Mouse (Mus musculus) activated CD4-positive, CD25-positive, alpha-beta regulatory T cell, adult 4 months (primary cell): Measurements from ENCODE around the gene Nrgn. TPM values are rescaled to one million over a fixed set of nuclear protein-coding genes. Genes with fewer than 3 reads are reported as not detected.

Experiments
- ATAC-seq: one replicate; pipeline ENCODE4 v1.8.0; 2017
- polyA plus RNA-seq, 2 experiments: library from polyadenylated mRNA; unstranded; fragments of 100-300 nt; shearing (Covaris generic); gene quantifications; one replicate each; pipeline ENCODE4 v1.2.1; 2017

Nrgn gene
- polyA plus RNA-seq, 2 experiments from 2014 or later = 0.33 TPM; not detected in 1

DNA sequence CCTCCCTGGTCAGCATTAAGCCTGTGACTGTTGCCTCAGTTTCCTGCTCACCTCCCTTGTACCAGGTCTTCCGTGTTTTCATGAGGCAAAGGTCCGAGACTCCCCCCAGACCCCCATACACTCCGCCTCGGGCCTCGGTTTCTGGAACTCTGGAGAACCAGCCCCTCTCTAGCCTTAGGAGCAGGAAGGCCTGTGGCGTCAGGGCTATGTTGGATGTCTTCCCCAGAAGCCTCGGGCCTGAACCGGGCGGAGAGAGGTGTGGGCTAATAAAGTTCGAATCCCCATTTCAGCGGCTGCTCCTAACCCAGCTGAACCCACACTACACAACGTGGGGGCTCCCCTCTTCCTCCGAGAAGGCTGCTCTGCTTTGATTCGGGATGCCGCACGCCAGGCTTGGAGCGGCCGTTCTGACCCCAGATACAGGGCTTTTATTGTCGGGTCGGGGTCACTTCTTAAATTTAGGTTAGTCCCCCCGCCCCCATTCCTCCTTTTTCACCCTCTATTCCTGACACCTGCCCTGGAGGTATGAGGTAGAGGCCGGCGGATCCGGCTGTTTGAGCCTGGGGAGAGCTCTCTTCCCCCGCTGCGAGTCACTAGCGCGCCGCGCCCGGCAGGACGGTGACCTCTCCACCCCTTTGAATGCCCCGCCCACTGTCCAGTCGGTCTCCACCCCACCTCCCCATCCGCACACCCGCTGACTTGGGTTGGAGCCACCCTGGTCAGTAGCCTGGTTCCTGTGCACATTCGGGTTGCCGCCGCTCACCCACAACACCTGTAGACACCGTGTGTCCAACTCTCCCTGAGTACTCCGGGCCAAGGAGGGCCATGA lies 25.1 kb downstream of the Nrgn start, which contains the start of gene Esam:
Gene Esam, plus strand, starts transcription at position 683 of the 829 bp plus-strand sequence.
- ATAC-seq = no peak

DNA sequence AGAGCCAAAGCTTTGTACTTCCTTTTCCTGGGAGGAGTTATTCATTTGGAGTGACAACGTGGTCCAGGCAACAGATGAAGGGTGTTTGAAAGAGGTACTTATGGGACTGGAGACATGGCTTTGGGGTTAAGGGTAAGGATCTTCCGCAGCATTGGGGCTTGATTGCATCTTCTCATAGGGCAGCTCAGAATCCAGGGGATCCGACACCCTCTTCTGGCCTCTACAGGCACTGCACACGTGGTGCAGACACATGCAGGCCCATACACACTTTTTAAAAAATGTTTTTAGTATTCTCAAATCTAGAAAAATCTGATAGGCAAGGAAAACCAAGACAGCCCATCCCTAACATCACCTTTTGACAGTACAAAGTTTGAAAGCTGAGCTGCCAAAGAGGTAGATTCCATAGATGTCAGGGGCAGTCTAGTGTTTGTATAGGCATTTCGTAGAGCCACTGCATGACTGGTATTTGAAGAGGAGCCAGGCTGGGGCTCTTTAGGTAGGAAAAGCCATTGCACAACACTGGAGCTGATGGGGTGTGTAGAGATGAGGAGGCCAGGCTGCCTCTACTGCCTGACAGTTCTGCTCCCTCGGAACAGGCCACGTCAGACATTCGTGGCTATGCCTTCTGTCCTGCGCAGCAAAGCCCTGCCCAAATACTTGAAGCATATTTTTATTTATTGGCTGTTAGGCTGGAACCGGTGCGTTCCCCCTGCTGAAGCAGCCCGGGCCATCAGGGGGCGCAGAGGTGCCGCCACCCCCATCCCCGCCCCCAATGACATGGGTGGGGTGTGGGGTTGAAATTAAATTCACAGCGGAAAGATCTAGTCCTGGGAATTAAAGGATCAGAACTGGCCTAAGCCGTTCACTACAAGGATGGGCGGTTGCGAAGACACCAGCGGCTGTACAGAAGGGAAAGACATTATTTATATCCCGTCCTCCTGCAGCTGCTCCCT lies 26.0 kb downstream of the Nrgn start:
- no peak for ATAC-seq

DNA sequence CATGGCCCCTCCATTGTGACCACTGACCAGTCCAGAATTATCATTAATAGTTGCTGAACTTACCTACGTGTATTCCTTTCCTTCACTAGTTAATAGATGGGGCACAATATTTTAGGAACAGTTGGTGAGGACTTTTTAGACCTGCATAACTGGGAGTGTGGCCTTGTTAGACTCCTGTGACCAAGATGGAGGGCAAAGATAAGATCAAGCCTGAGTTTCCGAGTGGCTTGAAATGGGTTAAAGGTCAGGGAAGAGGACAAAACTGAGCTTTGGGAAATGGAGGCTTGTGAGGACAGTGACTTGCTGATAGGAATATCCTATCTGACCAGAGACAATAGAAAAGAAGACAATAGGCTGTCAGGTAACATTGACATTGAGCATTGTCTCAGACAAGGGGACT lies 27.2 kb downstream of the Nrgn start:
- no peak for ATAC-seq

GRCm38 (mm10) chr9:37519995-37520394 lies 32.7 kb downstream of the Nrgn start:
- no peak for ATAC-seq

DNA sequence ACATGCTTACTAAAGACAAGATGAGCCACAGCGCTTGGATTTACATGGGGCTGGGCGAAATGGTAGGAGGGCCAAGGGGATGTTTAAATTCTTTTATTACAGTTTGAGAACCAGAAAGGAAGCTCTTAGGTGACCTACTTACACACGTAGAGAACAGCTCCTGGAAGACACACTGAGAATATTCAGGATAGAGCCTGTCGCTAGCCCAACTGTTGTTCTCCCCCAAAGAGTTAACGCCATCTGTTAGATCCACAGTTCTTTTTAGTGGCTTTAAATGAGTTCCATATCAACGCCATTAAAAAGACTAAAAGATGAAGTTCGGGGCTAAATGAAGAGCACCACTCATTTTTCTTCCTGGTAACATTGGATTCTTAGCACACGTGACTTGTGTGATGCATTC lies 33.7 kb downstream of the Nrgn start:
- no peak for ATAC-seq

- ATAC-seq = no peak
Measured at GRCm38 (mm10) chr9:37517467-37517866, 35.2 kb downstream of the Nrgn start.

GRCm38 (mm10) chr9:37514456-37514855 lies 38.2 kb downstream of the Nrgn start:
- ATAC-seq = no peak

GRCm38 (mm10) chr9:37512097-37512496 lies 40.6 kb downstream of the Nrgn start:
- no peak for ATAC-seq

DNA sequence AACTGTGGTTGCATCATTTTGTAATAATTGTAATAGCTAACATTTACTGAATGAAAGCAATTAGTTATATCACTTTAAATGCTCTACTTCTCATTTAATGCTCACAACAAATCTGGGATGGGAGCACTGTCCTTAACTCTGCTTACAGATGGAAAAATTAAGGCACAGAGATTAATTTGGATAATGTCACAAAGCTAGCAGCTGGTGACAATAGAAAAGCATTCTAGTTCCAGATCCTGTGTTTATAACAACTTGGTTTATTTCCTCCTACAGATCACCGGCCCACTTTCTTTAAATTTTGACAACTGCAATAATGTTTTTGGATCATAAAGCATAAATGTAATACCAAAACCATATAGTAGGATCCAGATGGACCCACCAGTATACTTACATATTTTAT lies 46.7 kb downstream of the Nrgn start:
- no peak for ATAC-seq

- ATAC-seq = no peak
Measured at GRCm38 (mm10) chr9:37504348-37504747, 48.4 kb downstream of the Nrgn start.

DNA sequence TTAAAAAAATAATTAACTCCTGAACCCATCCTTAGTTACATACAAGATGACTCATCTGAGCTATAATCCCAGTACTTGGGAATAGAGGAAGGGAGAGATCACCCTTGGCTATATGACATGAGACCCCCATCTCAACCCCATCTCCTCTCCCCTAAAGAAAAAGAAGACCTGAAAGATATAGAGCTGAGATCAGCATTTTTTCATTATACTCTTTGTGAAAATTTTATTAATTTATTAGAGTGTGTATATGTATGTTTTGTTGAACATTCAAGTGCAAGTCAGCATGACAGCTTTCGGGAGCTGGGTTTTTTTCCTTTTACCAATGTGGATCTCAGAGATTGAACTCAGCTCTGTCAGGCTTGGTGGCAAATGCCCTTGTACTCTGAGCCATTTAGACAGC lies 51.5 kb downstream of the Nrgn start:
- no peak for ATAC-seq

GRCm38 (mm10) chr9:37500201-37500600 lies 52.5 kb downstream of the Nrgn start:
- ATAC-seq = no peak

DNA sequence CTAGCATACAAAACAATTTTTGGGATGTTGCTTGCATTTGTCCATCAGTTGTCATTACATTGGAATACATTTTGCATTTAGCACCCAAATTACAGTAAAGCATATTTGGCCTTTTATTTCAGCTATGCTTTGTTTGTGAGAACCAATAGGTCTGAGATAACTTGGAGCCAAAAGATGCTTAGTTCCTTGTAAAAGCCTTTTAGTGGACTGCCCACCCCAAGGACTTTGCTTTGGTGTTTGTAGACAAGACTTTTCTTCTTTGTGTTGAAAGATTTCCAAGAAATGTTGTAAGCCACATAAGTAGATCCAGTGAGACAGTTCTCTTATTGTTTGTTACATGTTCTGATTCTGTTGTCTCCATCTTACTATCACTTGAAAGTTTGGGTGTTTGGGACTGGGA lies 56.4 kb downstream of the Nrgn start:
- no peak for ATAC-seq

DNA sequence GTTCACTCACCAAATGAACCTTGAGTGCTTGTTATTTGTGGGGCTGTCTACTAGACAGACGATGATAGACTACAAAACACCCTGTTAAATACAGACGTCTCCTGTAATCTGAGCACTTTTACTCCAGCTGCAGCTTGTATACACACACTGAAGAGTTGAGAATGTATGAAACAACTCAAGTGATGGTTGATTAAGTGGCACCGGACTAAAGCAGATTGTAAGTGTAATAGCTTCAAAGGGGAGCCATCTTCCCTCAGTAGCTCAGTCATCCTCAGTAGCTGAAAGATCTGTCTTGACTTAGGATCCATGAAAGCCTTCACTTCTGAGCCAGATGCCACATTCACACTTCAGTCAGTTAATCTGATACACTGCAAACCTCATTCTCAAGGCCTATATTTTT lies 56.9 kb downstream of the Nrgn start:
- ATAC-seq = no peak

Other genes starting within 250 kb of the Nrgn start
- 1 to 10 TPM; 3.8 to 6.9 TPM for gene Ccdc15, start 204.5 kb downstream of the Nrgn start, polyA plus RNA-seq
- gene Hepacam, start 185.6 kb downstream of the Nrgn start, polyA plus RNA-seq = not detected
- gene Robo4, start 151.0 kb downstream of the Nrgn start, polyA plus RNA-seq = not detected
- gene Robo3, start 119.7 kb downstream of the Nrgn start, polyA plus RNA-seq = not detected
- gene Msantd2, start 63.6 kb downstream of the Nrgn start, polyA plus RNA-seq = 1 to 10 TPM; 7.9 to 9.3 TPM
- gene Esam, start 24.8 kb downstream of the Nrgn start, polyA plus RNA-seq = under 1 TPM in 1 of 2 experiments, not detected in 1; 0.58 TPM
- gene Vsig2, start 13.6 kb downstream of the Nrgn start, polyA plus RNA-seq = not detected
- 10 to 100 TPM in 1 of 2 experiments, 1 to 10 TPM in 1; 9.7 to 13.6 TPM for gene Siae, start 2.8 kb upstream of the Nrgn start, polyA plus RNA-seq
- 1 to 10 TPM in 1 of 2 experiments, not detected in 1; 1.4 TPM for gene Spa17, start 60.8 kb upstream of the Nrgn start, polyA plus RNA-seq
- 100 to 1,000 TPM; 200 to 207 TPM for gene Tbrg1, start 104.4 kb upstream of the Nrgn start, polyA plus RNA-seq
- gene Panx3, start 116.3 kb upstream of the Nrgn start, polyA plus RNA-seq = not detected
- gene Olfr160, start 163.3 kb upstream of the Nrgn start, polyA plus RNA-seq = under 1 TPM in 1 of 2 experiments, not detected in 1; 0.41 TPM
- not detected for gene Olfr874, start 192.2 kb upstream of the Nrgn start, polyA plus RNA-seq
- not detected for gene Olfr875, start 219.0 kb upstream of the Nrgn start, polyA plus RNA-seq